Mouse (Mus musculus) urinary bladder, postnatal 10 days (tissue): Measurements from ENCODE around the gene Snx22.
A peak's percentile ranks its signal among the peaks of the same experiment; 100 is the strongest.

Experiments used
- DNase-seq: peaks from one replicate; pipeline ENCODE4 v3.0.0; 2022; ENCODE audit warnings: low spot score

The Snx22 gene

GRCm38 (mm10) chr9:66069583-66069982 is at the start of gene Snx22:
Gene Snx22, minus strand, starts transcription at chr9:66069719.
- DNase-seq: peak; percentile 39

GRCm38 (mm10) chr9:66116890-66117289 is 47.4 kb upstream of the Snx22 start:
- DNase-seq: no peak

GRCm38 (mm10) chr9:66114341-66114740 is 44.8 kb upstream of the Snx22 start:
- no peak for DNase-seq

- no peak for DNase-seq
Measured at GRCm38 (mm10) chr9:66110611-66111379, 41.3 kb upstream of the Snx22 start.

GRCm38 (mm10) chr9:66110126-66110525 is 40.6 kb upstream of the Snx22 start:
- no peak for DNase-seq

- DNase-seq: no peak
Measured at GRCm38 (mm10) chr9:66109574-66109973, 40.1 kb upstream of the Snx22 start.

- DNase-seq: no peak
Measured at GRCm38 (mm10) chr9:66105168-66105567, 35.6 kb upstream of the Snx22 start.

- DNase-seq: no peak
Measured at GRCm38 (mm10) chr9:66104601-66105000, 35.1 kb upstream of the Snx22 start.

GRCm38 (mm10) chr9:66102668-66103067 is 33.1 kb upstream of the Snx22 start:
- DNase-seq: no peak

- no peak for DNase-seq
Measured at GRCm38 (mm10) chr9:66101577-66101976, 32.1 kb upstream of the Snx22 start.

- DNase-seq: no peak
Measured at GRCm38 (mm10) chr9:66092664-66093063, 23.1 kb upstream of the Snx22 start.

GRCm38 (mm10) chr9:66091327-66092231 is 22.1 kb upstream of the Snx22 start:
- no peak for DNase-seq

- DNase-seq: no peak
Measured at GRCm38 (mm10) chr9:66090593-66091244, 21.2 kb upstream of the Snx22 start.

GRCm38 (mm10) chr9:66088411-66088810 is 18.9 kb upstream of the Snx22 start:
- no peak for DNase-seq

GRCm38 (mm10) chr9:66087062-66087461 is 17.5 kb upstream of the Snx22 start:
- DNase-seq: no peak

GRCm38 (mm10) chr9:66084171-66084570 is 14.7 kb upstream of the Snx22 start:
- DNase-seq: no peak

GRCm38 (mm10) chr9:66081999-66082398 is 12.5 kb upstream of the Snx22 start:
- DNase-seq: no peak

GRCm38 (mm10) chr9:66080804-66081459 is 11.4 kb upstream of the Snx22 start:
- DNase-seq: no peak

GRCm38 (mm10) chr9:66078493-66078892 is 9.0 kb upstream of the Snx22 start:
- no peak for DNase-seq

- DNase-seq: no peak
Measured at GRCm38 (mm10) chr9:66078072-66078471, 8.6 kb upstream of the Snx22 start.

GRCm38 (mm10) chr9:66072754-66073153 is 3.2 kb upstream of the Snx22 start:
- DNase-seq: no peak

- no peak for DNase-seq
Measured at GRCm38 (mm10) chr9:66070151-66070550, 632 bp upstream of the Snx22 start.
